Mouse (Mus musculus) limb, embryonic 11.5 days (tissue): ENCODE data around the gene 0610010K14Rik. TPM values are rescaled to one million over a fixed set of nuclear protein-coding genes. Genes with fewer than 3 reads are reported as not detected.

ENCODE experiments used
- ATAC-seq: fragments of 200-750 bp; cut with Nextera tagmentation; 2 replicates; pipeline ENCODE4 v1.8.0; 2017; ENCODE audit warnings: low read depth; ENCODE audit not compliant: insufficient number of reproducible peaks, low FRiP score, low TSS enrichment
- DNase-seq: peaks from one replicate; pipeline ENCODE4 v3.0.0-alpha.2; 2015; ENCODE audit warnings: low spot score
- H3K27ac ChIP-seq: fragments of 300-500 bp; sonication (generic); replicated peaks from 2 replicates; pipeline ENCODE4 v1.5.1; 2014; ENCODE audit warnings: low read depth, mild to moderate bottlenecking, low read length
- H3K27me3 ChIP-seq: fragments of 300-500 bp; sonication (generic); 2 replicates; pipeline ENCODE4 v1.6.1; 2014; ENCODE audit warnings: mild to moderate bottlenecking, low read length, mixed read lengths; ENCODE audit not compliant: control insufficient read depth, insufficient read depth
- H3K36me3 ChIP-seq: fragments of 300-500 bp; sonication (generic); 2 replicates; pipeline ENCODE4 v1.6.1; 2014; ENCODE audit warnings: mild to moderate bottlenecking, low read length, moderate library complexity, mixed read lengths; ENCODE audit not compliant: control insufficient read depth, insufficient read depth
- H3K4me1 ChIP-seq: fragments of 300-500 bp; sonication (generic); 2 replicates; pipeline ENCODE4 v1.6.1; 2014; ENCODE audit warnings: low read length, mixed read lengths; ENCODE audit not compliant: control insufficient read depth, insufficient read depth
- H3K4me2 ChIP-seq: fragments of 300-500 bp; sonication (generic); 2 replicates; pipeline ENCODE4 v1.6.1; 2014; ENCODE audit warnings: low read depth, mild to moderate bottlenecking, moderate library complexity; ENCODE audit not compliant: severe bottlenecking
- H3K4me3 ChIP-seq: fragments of 300-500 bp; sonication (generic); 2 replicates; pipeline ENCODE4 v1.5.1; 2014; ENCODE audit warnings: low read depth, low read length
- H3K9ac ChIP-seq: fragments of 300-500 bp; sonication (generic); 2 replicates; pipeline ENCODE4 v1.6.1; 2014; ENCODE audit warnings: mild to moderate bottlenecking, low read length
- H3K9me3 ChIP-seq: fragments of 300-500 bp; sonication (generic); 2 replicates; pipeline ENCODE4 v1.6.1; 2016; ENCODE audit warnings: low read length; ENCODE audit not compliant: control insufficient read depth
- WGBS: fragments of 180-500 bp; shearing (Covaris S2); extraction: QIAGEN DNeasy Blood & Tissue Kit; methylation state at CpG from one replicate; pipeline ENCODE4 v1.1.7; 2014; 5-methylcytosine and 5-hydroxymethylcytosine counted together
- polyA plus RNA-seq: library from polyadenylated mRNA; unstranded; fragments of >200 nt; fragmentation: Nextera tagmentation; extraction: Ambion mirVana; gene quantifications from 2 replicates; pipeline ENCODE4 v1.2.1, GENCODE M21; 2014

Gene 0610010K14Rik
- polyA plus RNA-seq, 1 experiment from 2014 or later = 216 TPM

GRCm38 (mm10) chr11:70223724-70224123 lies 14.0 kb downstream of the 0610010K14Rik start:
- H3K9me3 ChIP-seq = no peaks in the 10 kb centered on the region
- DNase-seq = no peak
- H3K9ac ChIP-seq = no peak overlapping the region
- no peaks in the 10 kb centered on the region for H3K36me3 ChIP-seq
- WGBS = 90% methylated on average over 9 of the region's 9 CpGs
- H3K27me3 ChIP-seq = peaks cover 39% of the 10 kb centered on the region
- no peak overlapping the region for H3K4me3 ChIP-seq
- no peak overlapping the region for H3K27ac ChIP-seq
- ATAC-seq = no peak
- H3K4me1 ChIP-seq = 0 out of 2 replicates have a peak, but pooled peaks cover 3% of the 10 kb centered on the region
- H3K4me2 ChIP-seq = no peak overlapping the region

- peak overlapping the region; percentile 91 for H3K4me2 ChIP-seq
- WGBS = 11% methylated on average over 14 of the region's 14 CpGs
- H3K27me3 ChIP-seq = peaks cover 23% of the 10 kb centered on the region
- ATAC-seq (no peak), DNase-seq (no peak)
- 0 out of 2 replicates have a peak, but pooled peaks cover 3% of the 10 kb centered on the region for H3K4me1 ChIP-seq
- peak overlapping the region; percentile 54 for H3K4me3 ChIP-seq
- H3K36me3 ChIP-seq = peaks cover 2% of the 10 kb centered on the region; the same call in 1 of the 2 replicates
- H3K27ac ChIP-seq = no peak overlapping the region
- H3K9ac ChIP-seq = no peak overlapping the region; the same call in 1 of the 2 replicates
- no peaks in the 10 kb centered on the region for H3K9me3 ChIP-seq
Measured at GRCm38 (mm10) chr11:70221603-70222500, 15.9 kb downstream of the 0610010K14Rik start.

- Histone ChIP-seq H3K27ac (peak within 1 kb of the TSS; percentile 60), H3K9me3 (no peaks in the 10 kb centered on the region), H3K4me2 (peak within 1 kb of the TSS; percentile 91), H3K4me1 (no peaks in the 10 kb centered on the region), H3K36me3 (peaks cover 2% of the 10 kb centered on the region; the same call in 1 of the 2 replicates), H3K9ac (peak within 1 kb of the TSS; percentile 80), H3K27me3 (peaks cover 18% of the 10 kb centered on the region), H3K4me3 (peak within 1 kb of the TSS; percentile 54)
- DNase-seq (peak; percentile 96), ATAC-seq (peak; percentile 92)
- 0% methylated on average over 28 of the region's 28 CpGs for WGBS
Measured at GRCm38 (mm10) chr11:70220731-70221602, 16.7 kb downstream of the 0610010K14Rik start, which contains the start of gene Slc16a13. Slc16a13 (minus strand) TSS chr11:70221064.

GRCm38 (mm10) chr11:70220323-70220722 lies 17.4 kb downstream of the 0610010K14Rik start:
- DNase-seq (no peak), ATAC-seq (no peak)
- Histone ChIP-seq H3K9ac (peak overlapping the region; percentile 80), H3K36me3 (peaks cover 2% of the 10 kb centered on the region; the same call in 1 of the 2 replicates), H3K4me2 (peak overlapping the region; percentile 91), H3K4me1 (no peaks in the 10 kb centered on the region), H3K9me3 (no peaks in the 10 kb centered on the region), H3K4me3 (peak overlapping the region; percentile 54), H3K27ac (peak overlapping the region; percentile 60), H3K27me3 (peaks cover 18% of the 10 kb centered on the region)
- WGBS = 2% methylated on average over 24 of the region's 24 CpGs

GRCm38 (mm10) chr11:70219873-70220272 lies 17.8 kb downstream of the 0610010K14Rik start:
- ATAC-seq (no peak), DNase-seq (no peak)
- Histone ChIP-seq H3K4me2 (peak overlapping the region; percentile 91), H3K9me3 (no peaks in the 10 kb centered on the region), H3K27ac (no peak overlapping the region), H3K27me3 (peaks cover 19% of the 10 kb centered on the region), H3K4me1 (peaks cover under 1% of the 10 kb centered on the region; the same call in 1 of the 2 replicates), H3K9ac (peak overlapping the region; percentile 80), H3K4me3 (peak overlapping the region; percentile 54), H3K36me3 (peaks cover 2% of the 10 kb centered on the region; the same call in 1 of the 2 replicates)
- 57% methylated on average over 7 of the region's 7 CpGs for WGBS

- peak overlapping the region; percentile 16; the same call in 1 of the 2 replicates for H3K4me2 ChIP-seq
- H3K27ac ChIP-seq = no peak overlapping the region
- ATAC-seq (no peak), DNase-seq (no peak)
- H3K27me3 ChIP-seq = peaks cover 27% of the 10 kb centered on the region
- WGBS = 90% methylated on average over 15 of the region's 15 CpGs
- no peak overlapping the region for H3K4me3 ChIP-seq
- H3K36me3 ChIP-seq = peaks cover 2% of the 10 kb centered on the region; the same call in 1 of the 2 replicates
- H3K9me3 ChIP-seq = no peaks in the 10 kb centered on the region
- H3K4me1 ChIP-seq = peaks cover 10% of the 10 kb centered on the region; the same call in 1 of the 2 replicates
- 0 out of 2 replicates have a peak overlapping the region, but pooled peaks have one; percentile 19 for H3K9ac ChIP-seq
Measured at GRCm38 (mm10) chr11:70218741-70219470, 18.8 kb downstream of the 0610010K14Rik start.

GRCm38 (mm10) chr11:70218039-70218438 lies 19.7 kb downstream of the 0610010K14Rik start:
- DNase-seq (no peak), ATAC-seq (no peak)
- H3K4me3 ChIP-seq = no peak overlapping the region
- H3K4me1 ChIP-seq = peaks cover 13% of the 10 kb centered on the region; the same call in 1 of the 2 replicates
- no peak overlapping the region for H3K9ac ChIP-seq
- no peak overlapping the region for H3K4me2 ChIP-seq
- H3K27me3 ChIP-seq = peaks cover 35% of the 10 kb centered on the region
- WGBS = 88% methylated on average over 4 of the region's 4 CpGs
- no peaks in the 10 kb centered on the region for H3K9me3 ChIP-seq
- peaks cover 2% of the 10 kb centered on the region; the same call in 1 of the 2 replicates for H3K36me3 ChIP-seq
- no peak overlapping the region for H3K27ac ChIP-seq
